Mouse (Mus musculus) heart, adult 8-10 months (tissue): ENCODE results near the gene Tmem178. TPM values are rescaled to one million over a fixed set of nuclear protein-coding genes. Genes with fewer than 3 reads are reported as not detected.
"Not testable (repeated sequence)": the region's sequence is repeated elsewhere in the genome, so short reads cannot be mapped to it uniquely, and the experiment has no call there.

Experiments used
- DNase-seq: peaks from one replicate; pipeline ENCODE4 v3.0.0; 2022; ENCODE audit warnings: low spot score
- total RNA-seq, 4 experiments: library from RNA; stranded (reverse); gene quantifications; 2 replicates each; pipeline ENCODE4 v1.2.4; 2022

Tmem178 gene
- total RNA-seq, 4 experiments from 2014 or later: 0.16 to 0.56 (median 0.30) TPM

DNA sequence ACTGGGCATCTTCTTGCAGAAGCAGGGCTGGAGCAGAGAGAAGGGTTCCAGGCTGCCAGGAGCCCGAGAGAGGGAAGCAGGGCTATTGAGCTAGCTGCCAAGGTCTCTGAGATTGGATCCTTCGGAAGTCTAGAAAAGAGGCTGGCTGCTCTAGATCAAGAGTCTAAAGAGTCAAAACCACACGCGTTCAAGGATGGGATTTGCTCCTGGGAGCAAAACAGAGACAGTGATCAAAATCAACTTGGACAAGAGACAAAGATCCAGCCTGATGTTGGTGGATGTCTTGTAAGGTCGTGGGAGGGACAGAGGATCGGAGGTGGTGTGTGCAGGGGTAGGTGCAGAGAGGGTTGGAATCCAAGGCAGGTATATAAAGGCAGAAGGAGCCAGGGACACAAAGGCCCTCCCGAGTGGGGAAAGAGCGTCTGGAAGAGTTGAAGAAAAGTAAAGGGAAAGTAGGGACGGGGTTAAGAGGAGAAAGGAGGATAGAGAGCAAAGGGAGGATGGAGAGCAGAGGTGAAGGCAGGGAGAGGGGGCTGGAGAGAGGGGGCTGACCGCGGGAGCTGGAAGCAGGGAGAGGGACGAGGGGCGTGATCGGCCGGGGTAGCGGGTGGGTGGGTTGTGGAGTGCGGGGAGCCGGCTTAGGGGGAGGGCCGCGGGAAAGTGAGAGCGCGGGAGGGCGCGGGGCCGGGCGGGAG is 450 bp upstream of the Tmem178 start:
- no peak for DNase-seq

DNA sequence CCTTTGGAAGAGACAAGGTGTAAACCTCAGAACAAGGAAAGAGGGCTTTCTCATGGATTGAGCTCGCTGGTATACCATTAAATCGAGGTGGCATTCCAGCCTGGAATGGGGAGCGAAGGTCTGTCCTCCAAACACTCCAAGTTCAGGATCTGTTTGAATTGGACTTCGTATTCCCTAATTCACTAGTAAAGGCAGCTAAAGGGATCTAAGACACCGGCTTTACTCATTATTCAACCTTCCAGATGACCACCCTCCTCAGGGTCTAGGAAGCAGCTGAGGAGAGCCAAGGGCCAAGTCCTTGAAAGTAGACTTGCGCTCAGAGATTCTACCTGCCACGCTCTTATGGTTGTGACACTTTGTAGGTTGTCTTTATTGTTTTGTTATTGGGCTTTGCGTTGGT is 1.1 kb downstream of the Tmem178 start:
- not testable (repeated sequence) for DNase-seq

DNA sequence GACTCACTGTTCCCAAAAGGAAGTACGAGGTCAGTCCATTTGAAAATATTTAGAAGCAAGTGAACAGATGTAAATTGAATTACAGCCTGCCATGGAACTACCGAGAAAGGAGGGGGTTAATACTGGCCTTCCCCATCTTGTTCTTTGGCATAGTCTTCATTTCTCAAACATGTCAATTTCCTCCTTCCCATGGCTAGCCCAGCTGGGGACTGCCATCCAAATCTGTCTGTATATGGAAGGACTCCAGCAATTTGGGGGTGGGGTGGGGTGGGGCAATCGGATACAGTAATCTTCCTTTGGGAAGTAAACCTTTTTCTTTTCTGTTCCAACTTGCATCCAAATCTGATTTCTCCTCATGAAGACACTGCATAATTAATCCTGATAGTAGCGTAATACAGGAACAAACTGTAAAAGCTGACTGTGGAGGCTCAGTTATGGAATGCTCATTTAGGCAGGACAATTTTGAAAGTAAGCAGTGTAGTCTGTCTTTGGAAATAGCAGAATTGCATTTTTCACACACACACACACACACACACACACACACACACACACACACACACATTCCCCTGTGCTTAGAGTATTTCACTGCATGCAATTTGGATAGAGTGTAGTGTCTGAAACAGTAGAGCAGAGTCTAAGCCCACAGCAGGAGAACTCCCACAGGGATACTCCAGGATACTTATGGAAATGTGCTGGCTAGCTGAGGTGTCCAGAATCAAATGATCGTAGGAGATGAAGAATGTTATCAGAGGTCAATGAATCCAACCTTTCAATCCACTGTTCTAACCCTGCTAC is 1.9 kb downstream of the Tmem178 start:
- DNase-seq: no peak

DNA sequence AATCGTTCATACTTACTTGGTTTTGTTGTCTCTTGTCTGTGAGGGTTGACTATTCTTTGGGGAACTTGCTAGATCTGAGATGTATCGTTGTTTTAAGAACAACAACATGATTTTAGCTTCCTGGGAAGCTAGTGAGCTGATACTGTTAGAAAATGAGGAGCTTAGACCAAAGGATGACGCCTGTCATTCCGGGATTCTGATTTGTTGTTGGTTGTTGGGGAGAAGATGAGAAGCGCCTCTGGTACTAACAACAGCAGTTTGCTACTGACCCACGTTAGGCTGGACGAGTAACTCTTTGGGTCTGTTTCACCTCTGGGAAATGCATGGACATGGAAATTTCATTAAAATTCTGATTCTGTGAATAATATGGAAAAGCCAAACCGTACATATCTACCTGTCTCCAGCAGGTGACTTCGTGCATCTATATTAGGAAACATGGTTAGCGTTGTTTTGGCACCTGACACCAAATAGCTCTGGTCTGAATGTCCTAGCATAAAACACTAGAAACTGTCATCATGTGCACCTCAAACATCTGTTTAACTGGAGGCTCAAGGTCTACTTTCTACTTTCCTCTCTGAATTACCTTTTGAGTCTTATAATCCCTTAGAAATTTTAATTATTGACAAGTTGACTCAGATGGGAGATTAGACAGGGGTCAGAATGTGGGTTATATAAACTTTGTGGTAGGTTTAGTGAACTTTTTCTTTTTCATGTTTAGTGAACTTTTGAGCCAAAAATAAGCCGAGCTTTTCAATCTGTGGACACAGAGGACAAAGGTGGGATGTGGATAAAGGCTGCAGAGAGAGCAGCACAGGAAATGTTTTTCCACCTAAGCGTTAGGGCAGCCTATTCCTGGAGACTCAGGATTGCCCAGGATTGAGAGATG is 2.9 kb downstream of the Tmem178 start:
- DNase-seq: no peak

DNA sequence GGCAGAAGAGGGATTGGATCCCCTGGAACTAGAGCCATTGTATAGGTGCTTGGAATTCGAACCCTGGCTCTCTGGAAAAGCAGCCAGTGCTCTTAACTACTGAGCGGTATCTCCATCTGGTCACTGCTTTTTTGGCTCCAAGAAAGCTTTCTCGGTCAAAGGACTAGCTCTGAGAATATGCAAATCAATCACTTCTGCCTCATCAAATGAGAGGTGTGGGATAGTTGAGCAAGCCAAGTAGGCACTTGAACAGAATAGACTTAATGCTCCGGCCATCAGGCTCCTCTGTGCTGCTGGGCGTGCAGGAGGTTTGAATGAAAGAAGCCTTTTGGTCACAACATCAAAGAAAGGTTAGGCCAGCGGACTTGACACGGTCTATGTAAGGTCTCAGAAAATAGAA is 5.0 kb downstream of the Tmem178 start:
- no peak for DNase-seq

DNA sequence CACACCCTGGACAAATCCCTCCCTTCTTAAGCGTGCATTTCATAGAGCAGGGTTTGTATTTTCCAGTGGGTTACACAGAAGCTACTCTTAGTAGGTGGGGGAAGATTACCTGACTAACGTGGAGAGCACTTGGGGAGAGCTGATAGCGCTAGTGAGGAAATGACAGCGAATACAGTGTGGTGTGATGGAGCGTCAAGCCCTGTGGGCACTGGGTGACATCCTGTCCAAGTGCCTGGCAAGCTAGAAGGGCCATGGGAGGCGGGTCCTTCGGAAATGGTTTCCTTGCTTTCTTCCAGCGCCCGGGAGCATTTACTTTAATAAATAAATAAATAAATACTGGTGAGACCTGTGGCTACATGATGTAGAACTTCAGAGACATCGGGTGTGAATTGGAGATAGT is 5.5 kb downstream of the Tmem178 start:
- no peak for DNase-seq

DNA sequence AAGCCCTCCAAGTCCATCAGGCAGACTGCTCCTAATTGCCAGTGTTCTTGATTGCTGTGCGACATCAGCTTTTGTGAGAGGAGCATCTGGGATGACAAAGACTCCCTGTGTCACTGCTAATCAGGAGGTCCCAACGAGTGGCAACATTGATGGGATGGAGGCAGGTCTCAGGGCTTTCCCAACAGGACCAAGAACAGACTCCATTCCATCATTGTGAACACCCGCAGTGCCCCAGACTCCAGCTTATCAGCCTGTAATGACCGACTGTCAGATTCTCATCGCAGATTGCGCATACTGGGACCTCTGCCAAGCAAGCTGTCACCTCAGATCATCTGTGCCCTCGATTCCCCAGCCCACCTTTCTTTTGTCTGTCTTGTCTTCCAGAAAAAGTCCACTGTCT is 7.9 kb downstream of the Tmem178 start:
- DNase-seq: no peak

DNA sequence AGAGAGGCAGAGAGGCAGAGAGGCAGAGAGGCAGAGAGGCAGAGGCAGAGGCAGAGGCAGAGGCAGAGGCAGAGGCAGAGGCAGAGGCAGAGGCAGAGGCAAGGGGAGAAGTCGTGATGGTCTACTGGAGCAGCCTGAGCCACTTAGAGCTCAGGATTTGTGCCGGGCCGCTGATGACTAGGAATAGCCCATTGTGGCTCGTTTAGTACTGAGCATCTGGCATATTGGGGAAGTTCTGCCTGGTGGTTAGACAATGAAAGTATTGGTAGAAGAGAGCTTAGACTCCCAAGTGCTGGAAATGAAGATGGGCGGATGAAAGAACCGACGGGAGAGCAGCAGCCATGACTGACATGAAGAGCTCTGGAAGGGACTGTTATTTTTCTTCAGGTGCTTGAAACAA is 11.0 kb downstream of the Tmem178 start:
- DNase-seq: no peak

DNA sequence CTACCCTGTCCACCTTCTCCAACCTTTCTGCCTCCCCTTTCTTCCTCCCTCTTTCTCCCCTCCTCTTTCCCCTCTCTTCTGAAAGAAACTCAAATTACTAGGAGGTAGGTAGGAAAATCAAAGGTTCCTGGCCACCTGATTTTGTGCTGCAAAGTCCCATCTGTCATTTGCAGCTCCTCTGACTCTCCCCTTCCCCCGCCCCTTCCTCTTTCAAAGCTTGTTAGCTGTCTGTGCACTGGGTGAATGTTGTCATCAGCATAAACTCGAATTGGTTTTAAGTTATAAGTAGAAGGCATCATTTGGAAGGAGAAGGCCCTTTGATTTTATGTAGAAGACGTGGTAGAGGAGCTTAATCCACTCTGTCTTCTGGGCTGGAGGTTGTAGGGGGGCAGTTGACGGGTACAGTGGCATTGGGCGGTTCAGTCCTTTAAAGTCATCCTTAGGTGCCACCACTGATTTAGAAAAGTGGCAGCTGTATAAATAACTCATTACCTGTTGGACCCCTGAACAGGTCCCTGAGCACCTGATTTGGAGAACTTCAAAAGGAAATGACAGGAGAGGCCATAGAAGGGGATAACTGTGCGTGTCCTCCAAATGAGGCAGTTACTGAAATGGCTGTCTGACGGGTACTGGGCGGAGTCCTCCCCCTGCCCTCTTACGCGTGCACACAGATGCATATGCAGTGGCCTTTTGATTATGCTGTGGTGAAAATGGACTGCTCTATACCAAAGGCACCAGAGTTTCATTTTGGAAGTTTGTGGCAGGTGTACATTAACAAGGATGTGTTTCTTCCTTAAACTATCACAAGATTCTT is 11.8 kb downstream of the Tmem178 start:
- DNase-seq: no peak

DNA sequence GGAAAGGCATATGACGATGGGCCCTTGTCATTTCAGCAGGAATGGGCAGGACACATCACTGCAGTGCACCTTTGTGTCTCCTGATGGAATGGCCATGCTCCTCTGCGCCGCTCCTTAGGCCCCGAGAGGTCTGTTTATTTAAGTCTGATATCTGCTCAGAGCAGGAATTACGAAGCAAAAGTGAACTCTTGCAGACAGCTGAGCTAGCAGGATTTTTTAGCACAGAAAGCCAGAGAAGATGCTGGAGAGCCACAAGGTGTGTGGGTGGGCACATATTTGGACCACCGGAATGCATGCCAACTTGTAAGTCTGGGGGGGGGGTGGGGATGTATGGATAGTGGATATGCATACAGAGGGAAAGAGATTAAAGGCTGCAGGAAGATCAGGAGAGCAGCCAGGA is 13.9 kb downstream of the Tmem178 start:
- DNase-seq: no peak

DNA sequence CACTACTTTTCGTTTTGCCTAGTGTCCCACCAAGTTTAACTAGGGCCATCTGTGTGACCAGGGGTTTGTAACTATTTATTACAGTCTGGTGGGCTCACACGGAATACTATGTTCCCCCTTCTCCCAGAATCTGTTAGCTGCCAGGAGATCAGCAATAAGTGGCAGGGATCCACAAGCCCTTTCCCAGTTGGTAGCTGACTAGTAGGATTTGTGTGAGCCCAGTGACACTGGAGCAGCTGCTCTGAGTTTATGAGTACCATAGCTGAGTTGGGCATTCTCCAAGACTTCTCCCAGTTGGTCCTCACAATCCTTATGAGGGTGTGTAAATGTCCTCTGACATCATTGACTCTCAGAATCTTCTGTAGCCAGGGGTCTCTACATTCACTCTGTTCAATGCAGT is 15.4 kb downstream of the Tmem178 start:
- DNase-seq: no peak

DNA sequence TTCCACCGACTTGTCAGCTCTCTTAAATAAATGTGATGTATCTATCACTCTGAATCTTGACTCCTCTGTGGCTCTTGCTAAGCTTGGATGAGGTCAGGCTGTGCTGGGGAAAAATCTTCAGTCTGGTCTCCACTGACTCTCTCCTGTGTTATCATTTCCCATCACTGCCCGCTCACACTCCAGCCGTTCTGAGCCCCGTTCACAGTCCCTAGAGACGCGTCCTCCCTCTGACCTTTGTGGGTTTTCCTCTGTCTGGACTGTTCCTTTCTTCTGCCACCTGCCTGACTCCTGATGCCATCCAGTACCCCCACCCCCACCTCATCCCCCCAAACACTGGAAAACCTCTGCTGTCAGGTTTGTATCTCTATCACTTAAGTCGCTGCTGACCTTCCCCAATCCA is 23.0 kb downstream of the Tmem178 start:
- DNase-seq: no peak

DNA sequence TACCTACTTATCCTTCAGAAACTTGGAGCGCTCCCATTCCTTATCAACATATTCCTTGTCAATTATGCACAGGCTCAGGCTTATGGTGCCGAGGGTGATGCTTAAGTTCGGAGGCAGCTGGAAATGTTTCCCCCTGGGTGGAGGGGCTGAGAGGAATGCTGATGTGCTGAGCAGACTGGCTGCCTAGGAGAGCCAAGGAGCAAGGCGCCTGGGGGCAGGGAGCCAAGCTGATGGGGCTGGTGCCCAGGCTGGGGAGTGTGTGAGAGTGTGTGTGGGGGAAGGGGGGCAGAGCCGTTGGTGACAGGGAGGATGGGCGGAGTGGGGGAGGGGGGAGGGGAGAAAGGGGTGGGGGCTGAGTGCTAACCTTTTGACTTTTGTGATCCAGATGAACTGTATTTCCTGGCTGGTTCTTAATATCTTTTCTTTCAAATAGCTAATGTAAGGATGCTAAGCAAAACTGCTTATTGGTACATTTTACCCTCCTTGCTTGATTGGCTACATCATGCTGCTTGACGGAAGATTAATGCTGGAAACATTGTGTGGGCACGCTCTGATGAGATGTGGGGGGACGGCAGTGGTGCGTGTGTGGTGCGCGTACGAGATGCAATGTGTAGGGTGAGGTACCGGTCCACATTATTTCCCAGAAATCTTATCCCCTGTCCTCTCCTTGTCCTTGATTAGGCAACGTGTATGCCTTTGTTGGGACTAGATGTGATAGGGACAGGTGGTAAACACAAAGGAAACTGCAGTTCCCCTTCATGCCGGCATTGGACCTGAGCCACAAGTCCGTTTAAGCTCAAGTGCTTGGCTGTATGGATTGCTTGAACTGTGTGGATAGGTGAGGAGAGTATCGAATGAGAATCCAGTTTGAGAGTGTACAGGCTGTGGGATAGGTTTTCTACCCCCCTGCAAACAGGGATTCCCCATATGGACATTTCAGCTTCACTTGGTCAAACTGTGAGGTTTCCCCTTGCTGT is 25.5 kb downstream of the Tmem178 start:
- DNase-seq: no peak

DNA sequence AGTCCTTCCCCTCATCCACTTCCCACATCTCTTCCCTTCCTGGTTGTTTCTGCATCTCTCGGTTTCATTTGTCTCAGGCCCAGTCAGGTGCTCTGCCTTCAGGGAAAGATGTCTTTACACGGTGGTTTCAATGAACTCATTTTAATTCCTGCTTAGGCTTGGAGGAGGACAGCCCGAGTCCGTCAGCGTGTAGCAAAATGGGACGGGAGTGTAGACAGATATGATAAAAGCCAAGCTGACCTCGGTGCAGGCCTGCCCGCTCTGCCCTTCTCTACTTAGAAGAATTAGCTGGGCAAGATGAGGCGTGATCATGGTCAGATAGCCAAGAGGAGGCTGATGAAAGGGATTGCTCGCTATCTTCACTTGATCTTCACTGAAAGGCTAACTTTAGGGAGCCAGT is 26.3 kb downstream of the Tmem178 start:
- no peak for DNase-seq

DNA sequence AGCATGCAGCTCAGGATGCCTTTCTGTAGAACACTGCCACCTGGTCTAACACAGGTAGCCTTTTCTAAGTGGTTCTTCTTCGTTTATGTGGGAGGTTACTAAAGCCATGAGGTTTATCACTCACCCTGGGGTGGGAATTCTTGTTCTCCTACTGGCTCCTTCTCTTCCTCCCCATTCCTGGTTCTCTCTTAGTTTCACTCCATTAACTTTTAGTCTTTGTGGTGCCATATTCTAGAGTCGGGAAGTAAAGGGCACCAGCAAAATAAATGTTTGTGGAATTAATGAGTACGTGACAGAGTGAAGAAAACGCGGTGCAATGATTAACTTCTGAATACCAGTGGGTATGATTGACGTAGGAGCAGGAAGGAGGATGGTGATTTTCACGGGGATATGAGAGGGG is 28.5 kb downstream of the Tmem178 start:
- DNase-seq: no peak

DNA sequence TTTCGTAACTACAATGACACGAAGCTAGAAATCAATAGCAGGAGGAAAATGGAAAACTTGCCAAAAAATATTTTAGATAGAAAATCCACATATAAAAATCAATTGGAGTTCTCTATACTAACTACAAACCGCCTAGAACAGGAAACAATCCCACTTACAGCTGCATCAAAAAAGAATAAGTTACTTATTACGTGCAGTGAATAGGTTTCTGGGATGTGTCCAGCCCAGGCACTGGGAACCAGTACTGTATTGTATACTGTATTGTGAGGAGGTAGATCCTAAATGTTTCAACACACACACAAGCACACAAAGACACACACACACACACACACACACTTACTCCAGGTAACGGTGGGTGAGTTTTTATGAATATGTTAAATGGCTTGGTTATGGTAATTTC is 32.8 kb downstream of the Tmem178 start:
- DNase-seq: no peak

DNA sequence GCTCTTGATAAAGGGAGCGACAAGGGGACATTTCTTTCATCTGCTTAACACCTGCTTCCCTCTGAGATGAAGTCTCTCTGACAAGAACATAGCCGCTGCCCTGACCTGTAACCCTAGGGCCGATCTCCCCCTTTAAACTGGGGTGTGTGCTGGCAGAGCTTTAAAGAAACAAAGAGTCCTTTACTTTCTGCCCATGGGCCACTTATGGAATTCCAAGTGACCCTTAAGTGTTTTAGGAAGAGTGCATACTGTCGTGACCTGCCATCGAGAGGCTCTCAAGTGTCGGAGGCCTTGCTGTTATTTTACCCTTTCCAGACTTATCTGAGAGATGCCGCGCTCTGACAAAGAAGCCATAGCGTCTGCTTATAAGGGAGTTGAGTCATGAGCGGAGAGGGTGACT is 35.7 kb downstream of the Tmem178 start:
- no peak for DNase-seq

DNA sequence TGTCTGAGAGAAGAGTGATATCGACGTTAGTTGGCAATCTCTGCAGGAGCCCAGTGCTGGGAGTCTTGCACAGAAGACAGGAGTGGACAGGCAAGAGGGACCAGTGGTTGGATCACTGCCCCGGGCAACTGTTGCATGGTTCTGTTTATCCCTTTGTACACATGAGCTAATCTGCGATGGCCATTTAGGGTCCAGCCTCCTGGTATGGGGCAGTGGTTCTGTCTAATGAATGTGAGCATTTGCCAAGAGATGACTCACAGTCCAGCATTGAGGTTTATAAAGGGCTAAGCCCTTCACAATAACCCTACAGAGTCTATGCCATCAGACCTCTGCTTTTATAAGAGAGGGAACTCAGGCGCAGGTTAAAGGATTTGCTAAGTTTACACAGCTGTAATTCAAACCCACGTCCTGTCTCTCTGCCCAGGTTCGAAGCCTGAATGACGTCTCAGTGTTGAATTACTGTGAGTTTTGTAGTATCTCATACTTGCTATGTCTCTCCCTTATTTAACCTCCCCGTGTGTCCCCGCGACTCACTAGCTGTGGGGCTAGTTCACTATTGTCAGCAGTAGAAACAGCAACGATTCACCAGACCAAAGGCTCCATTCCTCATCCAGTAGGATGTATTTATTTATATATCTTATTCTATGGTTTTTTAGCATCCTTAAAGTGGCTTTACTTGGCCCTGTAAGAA is 37.4 kb downstream of the Tmem178 start:
- no peak for DNase-seq

DNA sequence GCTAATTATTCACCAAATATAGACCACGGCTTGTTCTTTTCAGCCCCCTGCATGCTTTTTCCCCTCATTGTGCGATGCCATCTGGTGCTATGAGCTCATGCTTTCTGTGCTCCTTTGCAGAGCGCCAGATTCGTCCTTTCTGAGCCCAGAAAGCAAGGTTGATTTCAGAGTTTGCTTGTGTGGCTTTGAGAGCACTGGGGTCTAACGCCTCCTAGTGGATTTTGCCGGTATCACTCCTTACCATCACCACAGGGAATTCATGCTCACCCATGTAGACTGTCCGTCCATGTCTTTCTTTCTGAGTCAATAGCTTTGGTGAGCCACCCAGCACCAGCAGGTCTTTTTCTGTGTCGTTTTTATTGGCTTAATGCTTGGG is 38.0 kb downstream of the Tmem178 start:
- DNase-seq: peak; percentile 73

DNA sequence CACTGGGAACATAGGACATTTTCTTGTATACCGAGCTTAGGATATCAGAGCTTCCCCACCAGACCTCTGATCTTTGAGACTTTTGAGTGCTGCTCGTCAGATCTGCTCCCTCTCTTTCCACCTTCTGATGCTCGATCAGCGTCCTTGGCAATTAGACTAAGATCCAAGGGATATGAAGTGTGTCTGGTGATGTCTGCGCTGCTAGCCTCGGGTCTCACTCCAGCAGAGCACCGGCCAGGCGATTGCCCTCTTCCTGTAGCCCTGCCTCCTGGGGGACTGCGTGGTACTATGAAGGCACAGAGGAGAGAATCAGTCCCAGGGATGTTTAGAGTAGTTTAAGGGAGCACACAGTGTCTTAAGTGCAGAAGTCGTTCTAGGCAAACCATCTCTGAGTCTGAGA is 38.5 kb downstream of the Tmem178 start:
- DNase-seq: no peak
